Mouse (Mus musculus) thymus, postnatal 0 days (tissue): ENCODE measurements at regions not wholly inside any gene's neighbourhood (a gene's known extent, or its start where the extent isn't known, plus 50 kb on each side); places are given as distances from the start of the nearest gene placed in this dataset.
"Not testable (repeated sequence)": the region's sequence is repeated elsewhere in the genome, so short reads cannot be mapped to it uniquely, and the experiment has no call there.

Experiments
- DNase-seq: peaks from one replicate; pipeline ENCODE4 v3.0.0-alpha.2; 2015; ENCODE audit warnings: low spot score

- DNase-seq: not testable (repeated sequence)
Observed at GRCm38 (mm10) chr1:157622156-157622555, 115.6 kb downstream of the Sec16b start.

- DNase-seq: no peak
Observed at GRCm38 (mm10) chr1:157632586-157632985, 126.1 kb downstream of the Sec16b start.

- DNase-seq: no peak
Observed at GRCm38 (mm10) chr1:157633470-157633869, 126.9 kb downstream of the Sec16b start.

- no peak for DNase-seq
Observed at GRCm38 (mm10) chr1:157635776-157636175, 129.2 kb downstream of the Sec16b start.

- DNase-seq: no peak
Observed at GRCm38 (mm10) chr1:157643524-157643923, 137.0 kb downstream of the Sec16b start.

GRCm38 (mm10) chr1:157645682-157646421, 139.3 kb downstream of the Sec16b start:
- no peak for DNase-seq

- DNase-seq: no peak
Observed at GRCm38 (mm10) chr1:157655446-157655845, 148.9 kb downstream of the Sec16b start.

- no peak for DNase-seq
Observed at GRCm38 (mm10) chr1:157669626-157670025, 163.1 kb downstream of the Sec16b start.

GRCm38 (mm10) chr1:157684356-157684755, 177.8 kb downstream of the Sec16b start:
- no peak for DNase-seq

- no peak for DNase-seq
Observed at GRCm38 (mm10) chr1:157695198-157695597, 188.7 kb downstream of the Sec16b start.

GRCm38 (mm10) chr1:157703639-157704038, 197.1 kb downstream of the Sec16b start:
- DNase-seq: no peak

GRCm38 (mm10) chr1:157705364-157705763, 198.8 kb downstream of the Sec16b start:
- no peak for DNase-seq

- no peak for DNase-seq
Observed at GRCm38 (mm10) chr1:157707256-157707655, 200.7 kb downstream of the Sec16b start.

GRCm38 (mm10) chr1:157709117-157709516, 202.6 kb downstream of the Sec16b start:
- no peak for DNase-seq

GRCm38 (mm10) chr1:157710870-157711269, 204.3 kb downstream of the Sec16b start:
- DNase-seq: no peak

- no peak for DNase-seq
Observed at GRCm38 (mm10) chr1:157712519-157712918, 206.0 kb downstream of the Sec16b start.

- no peak for DNase-seq
Observed at GRCm38 (mm10) chr1:157713851-157714250, 207.3 kb downstream of the Sec16b start.

- no peak for DNase-seq
Observed at GRCm38 (mm10) chr1:157715632-157716031, 209.1 kb downstream of the Sec16b start.

GRCm38 (mm10) chr1:157717131-157717530, 210.6 kb downstream of the Sec16b start:
- no peak for DNase-seq

- no peak for DNase-seq
Observed at GRCm38 (mm10) chr1:157721946-157722345, 215.4 kb downstream of the Sec16b start.

- no peak for DNase-seq
Observed at GRCm38 (mm10) chr1:157731124-157731523, 224.6 kb downstream of the Sec16b start.

GRCm38 (mm10) chr1:157740725-157741665, 234.5 kb downstream of the Sec16b start:
- DNase-seq: no peak
